Mouse (Mus musculus) left cerebral cortex, postnatal 14 days (tissue): ENCODE results near the gene Pik3c2b. TPM values are rescaled to one million over a fixed set of nuclear protein-coding genes. Genes with fewer than 3 reads are reported as not detected.
"Not testable (repeated sequence)": the region's sequence is repeated elsewhere in the genome, so short reads cannot be mapped to it uniquely, and the experiment has no call there.

Source experiments
- DNase-seq, 2 experiments: peaks; one replicate each; pipeline ENCODE4 v3.0.0; 2021 to 2022; ENCODE audit warnings: low spot score in 2 of 2, mixed read lengths in 1 of 2
- intact Hi-C: fragments of 180-260 bp; cut with DNase I; formaldehyde crosslinking; loops from one replicate; pipeline ENCODE4 v1.15.1; 2025
- total RNA-seq, 2 experiments: library from RNA; stranded (reverse); gene quantifications; 2 replicates each; pipeline ENCODE4 v1.2.3; 2021

Gene Pik3c2b
- total RNA-seq, 2 experiments from 2014 or later = 17.2 to 18.8 TPM

- DNase-seq = no peak
- intact Hi-C loops = loop anchor here (10.0 kb wide), 1 partner anchor 275 kb away; the partner anchor contains the start of gene Golt1a
Measured at GRCm38 (mm10) chr1:133029744-133030143, 15.7 kb upstream of the Pik3c2b start.

- intact Hi-C loops = loop anchor here (10.0 kb wide), 1 partner anchor 274 kb away; the partner anchor contains the start of gene Golt1a
- no peak for DNase-seq
Measured at GRCm38 (mm10) chr1:133030461-133030860, 15.0 kb upstream of the Pik3c2b start, which contains the start of gene Mdm4. Mdm4 (minus strand) TSS chr1:133030561.

GRCm38 (mm10) chr1:133032981-133033315 lies 12.5 kb upstream of the Pik3c2b start:
- no peak for DNase-seq
- intact Hi-C loops = loop anchor here (10.0 kb wide), 1 partner anchor 272 kb away; the partner anchor contains the start of gene Golt1a

DNA sequence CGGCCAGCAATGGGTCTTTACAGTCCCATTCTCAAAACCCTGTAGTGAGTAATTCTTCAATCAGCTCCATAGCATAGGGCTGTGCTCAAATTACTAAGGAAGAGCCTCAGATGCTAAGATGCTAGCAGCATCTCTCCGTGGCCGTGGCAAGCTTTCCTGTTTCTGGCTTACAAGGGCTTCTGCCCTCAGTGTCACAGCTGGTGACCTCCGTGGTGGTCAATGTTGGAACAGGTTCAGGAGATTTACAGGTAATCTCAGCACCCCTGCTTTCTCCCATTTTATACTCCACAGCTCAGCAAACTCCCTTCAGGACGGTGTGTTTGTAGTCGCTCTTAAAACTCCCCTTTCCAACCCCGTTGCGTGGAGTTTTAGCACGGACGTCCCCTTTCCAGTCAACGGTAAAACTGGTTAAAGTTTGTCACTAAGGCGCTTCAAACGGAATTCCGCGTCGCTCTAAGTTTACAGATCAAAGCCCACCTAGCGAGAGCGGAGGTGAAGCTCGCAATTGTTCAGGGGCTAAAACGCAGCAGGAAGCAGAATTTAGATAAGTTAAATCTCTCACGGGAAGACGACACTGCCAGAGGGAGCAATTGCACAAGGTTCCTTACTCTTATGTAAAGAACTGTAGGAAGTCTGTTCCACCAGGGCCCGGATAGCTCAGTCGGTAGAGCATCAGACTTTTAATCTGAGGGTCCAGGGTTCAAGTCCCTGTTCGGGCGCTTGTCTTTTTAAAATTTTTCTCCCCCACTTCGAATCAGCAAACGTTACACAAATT lies 12.0 kb upstream of the Pik3c2b start:
- intact Hi-C loops = loop anchor here (10.0 kb wide), 1 partner anchor 271 kb away; the partner anchor contains the start of gene Golt1a
- peak; percentile 72 to 82 for DNase-seq

GRCm38 (mm10) chr1:133034091-133034460 lies 11.4 kb upstream of the Pik3c2b start:
- intact Hi-C loops = loop anchor here (10.0 kb wide), 1 partner anchor 271 kb away; the partner anchor contains the start of gene Golt1a
- peak; percentile 38 to 73 for DNase-seq

GRCm38 (mm10) chr1:133034682-133035081 lies 10.8 kb upstream of the Pik3c2b start:
- intact Hi-C loops = loop anchor here (5.0 to 10.0 kb wide), 2 partner anchors 68 to 270 kb away; partner anchors contain the start of gene Golt1a
- not testable (repeated sequence) for DNase-seq

- intact Hi-C loops = loop anchor here (5.0 to 10.0 kb wide), 2 partner anchors 63 to 265 kb away; partner anchors contain the start of gene Golt1a
- peak; percentile 67 to 73 for DNase-seq
Measured at GRCm38 (mm10) chr1:133039505-133039949, 5.9 kb upstream of the Pik3c2b start.

GRCm38 (mm10) chr1:133045861-133046440 lies 484 bp downstream of the Pik3c2b start:
- peak; percentile 69 to 74 for DNase-seq
- intact Hi-C loops = loop anchor here (5.0 kb wide), 1 partner anchor 86 kb away; the partner anchor contains the start of gene Ppp1r15b

DNA sequence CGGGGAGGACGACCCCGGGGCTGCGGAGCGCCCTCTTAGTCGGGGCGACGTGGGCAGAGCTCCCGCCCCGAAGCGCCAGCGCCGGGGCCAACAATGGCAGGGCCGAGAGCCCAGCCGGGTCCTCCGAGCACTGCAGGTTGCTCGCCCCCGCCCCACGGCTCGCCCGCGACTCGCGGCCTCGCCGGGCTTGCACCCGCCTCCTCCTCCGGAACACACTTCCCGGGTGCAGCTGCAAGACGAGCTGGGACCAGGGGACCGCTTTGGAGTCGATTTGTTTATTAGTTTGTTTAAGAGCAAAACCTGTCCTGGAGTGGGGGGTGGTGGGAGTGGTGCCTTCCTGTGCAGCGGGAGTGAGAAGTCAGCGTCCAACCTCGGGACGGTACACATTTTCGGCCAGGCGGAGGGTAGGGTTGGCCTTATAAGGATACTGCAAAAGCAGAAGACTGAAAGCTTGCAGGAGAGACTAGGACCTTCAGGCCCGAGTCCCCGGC lies 1.0 kb downstream of the Pik3c2b start:
- DNase-seq = no peak
- intact Hi-C loops = loop anchor here (5.0 kb wide), 1 partner anchor 86 kb away; the partner anchor contains the start of gene Ppp1r15b

- DNase-seq = no peak
- intact Hi-C loops = loop anchor here (5.0 kb wide), 1 partner anchor 85 kb away; the partner anchor contains the start of gene Ppp1r15b
Measured at GRCm38 (mm10) chr1:133047575-133047974, 2.1 kb downstream of the Pik3c2b start.

GRCm38 (mm10) chr1:133048690-133049089 lies 3.2 kb downstream of the Pik3c2b start:
- intact Hi-C loops = loop anchor here (2.0 to 5.0 kb wide), 2 partner anchors 30 to 84 kb away; partner anchors contain the start of gene Ppp1r15b
- DNase-seq = no peak

DNA sequence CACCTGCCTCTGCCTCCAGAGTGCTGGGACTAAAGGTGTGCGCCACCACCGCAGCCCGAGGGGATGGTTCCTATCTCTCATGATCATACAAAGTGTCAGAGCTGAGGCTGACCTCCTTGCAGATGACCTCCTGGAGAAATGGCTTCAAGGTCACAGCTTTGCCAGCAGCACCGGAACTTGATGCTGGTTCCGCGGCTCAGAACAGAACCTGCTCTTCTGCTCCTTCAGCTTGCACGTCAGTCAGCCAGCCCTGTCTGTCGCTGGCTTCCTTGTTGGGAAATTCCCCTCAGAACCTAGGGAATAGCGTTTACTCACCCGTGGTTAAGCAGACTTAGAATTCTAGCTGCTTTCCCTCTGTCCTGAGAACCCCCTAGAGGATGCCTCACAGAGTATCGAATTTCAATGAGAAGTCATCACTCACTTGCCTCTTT lies 4.5 kb downstream of the Pik3c2b start:
- intact Hi-C loops = no loop called here
- no peak for DNase-seq

DNA sequence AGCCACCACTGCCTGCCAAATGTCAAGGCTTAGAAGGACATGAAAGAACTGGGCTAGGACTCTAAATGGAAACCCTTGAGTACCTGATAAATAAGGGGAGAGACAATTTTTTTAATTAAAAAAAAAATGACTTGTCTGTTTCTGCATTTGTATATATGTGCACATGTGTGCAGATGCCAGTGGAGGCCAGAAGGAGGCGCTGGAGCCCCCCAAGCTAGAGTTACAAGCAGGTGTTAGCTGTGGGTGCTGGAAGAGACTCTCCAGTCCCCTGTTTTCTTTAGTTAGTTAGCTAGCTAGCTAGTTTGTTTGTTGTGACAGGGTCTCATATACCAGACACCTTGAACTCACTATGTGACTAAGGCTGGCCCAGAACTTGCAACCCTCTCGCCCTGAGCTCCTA lies 6.4 kb downstream of the Pik3c2b start:
- intact Hi-C loops = no loop called here
- DNase-seq = no peak

GRCm38 (mm10) chr1:133053034-133053433 lies 7.6 kb downstream of the Pik3c2b start:
- DNase-seq = no peak
- intact Hi-C loops = no loop called here

GRCm38 (mm10) chr1:133054326-133054725 lies 8.9 kb downstream of the Pik3c2b start:
- intact Hi-C loops = no loop called here
- no peak for DNase-seq

- intact Hi-C loops = no loop called here
- no peak for DNase-seq
Measured at GRCm38 (mm10) chr1:133057345-133058034, 12.0 kb downstream of the Pik3c2b start.

- no peak for DNase-seq
- intact Hi-C loops = no loop called here
Measured at GRCm38 (mm10) chr1:133059592-133059991, 14.1 kb downstream of the Pik3c2b start.

- intact Hi-C loops = no loop called here
- DNase-seq = no peak
Measured at GRCm38 (mm10) chr1:133060681-133061080, 15.2 kb downstream of the Pik3c2b start.

DNA sequence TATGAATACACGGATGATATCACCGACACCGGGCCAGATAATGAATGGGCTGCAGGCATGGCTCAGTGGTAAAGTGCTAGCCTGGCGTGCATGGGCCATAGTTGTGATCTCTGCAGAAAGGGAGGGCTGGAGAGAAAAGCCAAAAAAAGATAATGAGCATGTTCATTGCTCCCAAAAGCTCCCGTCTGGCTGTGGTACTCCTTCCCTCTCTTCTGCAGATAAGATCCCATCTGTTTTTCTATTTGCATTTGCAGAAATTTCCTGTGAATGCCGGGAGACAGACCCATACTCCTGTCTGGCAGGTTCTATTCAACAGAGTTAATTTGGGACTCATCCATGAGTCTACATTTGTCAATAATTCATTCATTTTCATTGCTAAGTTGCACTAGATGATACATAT lies 17.7 kb downstream of the Pik3c2b start:
- intact Hi-C loops = no loop called here

More for the DNA sequence above, 17.7 kb downstream of the Pik3c2b start:
- no peak for DNase-seq
